Mouse (Mus musculus) bone marrow, adult 2 months (tissue): ENCODE measurements at regions not wholly inside any gene's neighbourhood (a gene's known extent, or its start where the extent isn't known, plus 50 kb on each side); places are given as distances from the start of the nearest gene placed in this dataset.

Experiments used
- CTCF ChIP-seq: fragments of 200-500 bp; IDR thresholded peaks from 2 replicates; pipeline ENCODE4 v1.5.1; 2011; ENCODE audit warnings: low read length, control low read depth; ENCODE audit not compliant: control insufficient read depth, insufficient read depth
- POLR2A ChIP-seq: fragments of 200-500 bp; IDR thresholded peaks from 2 replicates; pipeline ENCODE4 v1.6.1; 2011; ENCODE audit warnings: low read depth, mild to moderate bottlenecking, control low read depth, low read length, borderline replicate concordance; ENCODE audit not compliant: control insufficient read depth

GRCm38 (mm10) chr6:143451869-143452268 is 284.8 kb downstream of the Etnk1 start:
- TF ChIP-seq CTCF: no peak
- no peak for TF ChIP-seq POLR2A
